Mouse (Mus musculus) embryo, embryonic 11 days (tissue): ENCODE results near the gene Klk1b21.
"Not testable (repeated sequence)": the region's sequence is repeated elsewhere in the genome, so short reads cannot be mapped to it uniquely, and the experiment has no call there.

Experiments
- DNase-seq: peaks from one replicate; pipeline ENCODE4 v3.0.0-alpha.2; 2015

The Klk1b21 gene

GRCm38 (mm10) chr7:44102028-44102427 is at the start of gene Klk1b21:
Klk1b21 (plus strand) TSS chr7:44102328.
- not testable (repeated sequence) for DNase-seq

DNA sequence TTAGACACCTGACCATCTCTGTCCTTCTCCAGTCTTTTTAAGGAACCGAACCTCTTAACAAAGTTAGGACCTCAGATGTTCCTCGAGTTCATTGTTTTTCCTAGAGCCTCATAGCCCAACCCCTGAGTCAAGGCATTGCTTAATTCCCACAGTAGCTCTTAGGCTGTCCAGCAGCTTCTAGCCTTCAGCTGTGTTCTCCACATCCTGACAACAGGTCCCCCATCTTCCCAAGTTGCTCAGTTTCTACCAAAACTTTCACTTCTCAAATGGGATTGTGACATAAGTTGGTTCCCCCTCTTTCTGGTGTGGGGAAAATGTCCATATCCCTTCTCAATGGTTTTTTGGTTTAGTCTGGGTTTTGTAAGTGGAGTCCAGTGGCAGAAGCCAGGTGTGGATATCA is 30.0 kb upstream of the Klk1b21 start:
- DNase-seq, result no peak

- no peak for DNase-seq
Measured at GRCm38 (mm10) chr7:44077703-44078102, 24.4 kb upstream of the Klk1b21 start.

GRCm38 (mm10) chr7:44096111-44096510 is 6.0 kb upstream of the Klk1b21 start:
- DNase-seq, result no peak

- DNase-seq, result no peak
Measured at GRCm38 (mm10) chr7:44112373-44112772, 10.2 kb downstream of the Klk1b21 start, which contains the start of gene Klk1b22. Klk1b22 (plus strand) TSS chr7:44112673.

- no peak for DNase-seq
Measured at GRCm38 (mm10) chr7:44123445-44123844, 21.3 kb downstream of the Klk1b21 start.

DNA sequence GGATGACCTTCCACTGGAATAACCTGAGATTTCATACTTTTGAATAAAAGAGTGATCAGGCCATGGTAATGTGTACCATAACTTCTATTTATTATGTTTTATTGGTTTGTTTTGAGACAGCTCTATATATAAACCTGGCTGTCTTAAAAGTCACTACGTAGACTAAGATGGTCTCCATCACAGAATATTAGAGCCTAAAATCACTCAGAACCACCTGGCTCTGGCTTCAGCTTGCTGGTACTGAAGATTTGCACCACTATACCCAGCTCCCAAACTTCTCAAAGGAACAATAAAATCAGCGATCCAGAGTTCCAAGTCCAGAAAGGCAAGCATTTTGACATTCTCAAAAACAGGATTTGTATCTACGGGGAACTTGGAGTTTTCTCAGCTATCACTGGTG is 34.3 kb downstream of the Klk1b21 start, which contains the start of gene Klk1b16:
Gene Klk1b16, plus strand, starts transcription at position 301 of the 400 bp plus-strand sequence.
- no peak for DNase-seq
